Mouse (Mus musculus): Measurements from ENCODE around the gene Rnasel. TPM values are rescaled to one million over a fixed set of nuclear protein-coding genes. Genes with fewer than 3 reads are reported as not detected.

Rnasel gene
- polyA plus RNA-seq, 1 experiment from 2014 or later: 12.4 TPM

DNA sequence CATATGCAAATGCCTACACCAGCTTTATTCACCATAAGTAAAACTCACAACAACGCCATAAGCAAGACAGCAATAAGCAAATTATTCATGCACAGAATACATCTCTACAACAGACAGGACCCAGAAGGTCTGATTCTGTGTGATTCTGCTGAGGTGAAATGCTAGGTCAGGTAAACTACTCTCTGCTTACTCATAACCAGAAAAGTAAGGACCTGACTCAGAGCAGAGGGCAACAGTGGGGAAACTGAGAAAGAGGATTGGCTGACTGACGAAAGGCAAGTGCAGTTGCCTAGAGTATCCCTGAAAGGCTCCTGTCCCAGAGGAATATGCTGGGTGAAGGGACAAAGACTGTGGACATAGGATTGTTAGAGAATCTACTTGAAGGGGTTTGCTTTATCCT lies 36.6 kb upstream of the Rnasel start:
- no peak overlapping the region for H3K4me2 ChIP-seq (replicated peaks)
- WGBS: 90% methylated on average over 2 of the region's 2 CpGs
- no peak for ATAC-seq (ENCODE audit: low FRiP score, low read depth)

DNA sequence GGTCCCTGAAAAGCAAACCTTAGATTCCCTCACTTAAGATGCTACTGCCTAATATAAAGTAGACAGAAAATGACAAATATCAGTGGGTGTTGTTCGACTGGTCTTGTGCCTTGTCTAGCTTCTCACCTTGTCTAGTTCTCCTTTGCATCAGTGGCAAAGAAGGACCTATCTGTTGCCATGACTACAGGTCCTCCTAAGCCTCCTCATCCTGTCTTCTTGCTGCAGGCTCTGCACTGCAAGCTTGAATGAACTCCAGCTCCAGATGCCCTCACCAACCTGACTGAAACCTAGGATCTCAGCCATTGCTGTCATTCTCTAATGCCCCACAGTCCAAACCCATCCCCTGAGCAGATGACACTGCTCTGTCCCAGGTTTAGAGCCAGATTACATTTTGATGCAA lies 31.2 kb upstream of the Rnasel start:
- Histone ChIP-seq H3K4me2 (replicated peaks) (no peak overlapping the region), H3K27ac (no peak overlapping the region), H3K4me3 (no peak overlapping the region), H3K9me3 (no peaks in the 10 kb centered on the region), H3K4me1 (no peaks in the 10 kb centered on the region), H3K27me3 (no peaks in the 10 kb centered on the region), H3K36me3 (no peaks in the 10 kb centered on the region), H3K9ac (no peak overlapping the region)
- no peak for ATAC-seq (ENCODE audit: low FRiP score, low read depth)
- 83% methylated on average over 1 of the region's 1 CpGs for WGBS

More for the DNA sequence above, 36.6 kb upstream of the Rnasel start:
- no peaks in the 10 kb centered on the region for H3K36me3 ChIP-seq
- H3K9ac ChIP-seq: no peak overlapping the region
- H3K27ac ChIP-seq: no peak overlapping the region
- H3K4me1 ChIP-seq: no peaks in the 10 kb centered on the region
- H3K9me3 ChIP-seq: no peaks in the 10 kb centered on the region
- no peak overlapping the region for H3K4me3 ChIP-seq
- no peaks in the 10 kb centered on the region for H3K27me3 ChIP-seq

DNA sequence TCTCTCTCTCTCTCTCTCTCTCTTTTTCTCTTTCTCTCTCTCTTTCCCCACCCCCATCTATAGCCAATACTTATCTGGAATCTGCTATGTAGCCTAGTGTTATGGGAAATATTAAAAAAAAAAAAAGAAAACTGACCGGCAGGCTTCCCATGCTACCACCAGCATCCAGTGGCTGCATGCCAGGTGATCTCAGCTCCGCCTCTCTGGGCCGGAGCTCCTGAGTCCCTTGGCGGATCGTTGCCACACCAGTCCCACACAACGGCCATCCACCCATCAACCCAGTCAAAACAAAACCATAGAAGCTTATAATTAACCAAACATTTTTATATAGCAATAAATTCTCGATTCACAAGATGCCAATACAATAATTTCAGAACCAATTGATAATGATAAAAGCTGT lies 28.3 kb upstream of the Rnasel start:
- Histone ChIP-seq H3K9me3 (no peaks in the 10 kb centered on the region), H3K4me2 (replicated peaks) (no peak overlapping the region), H3K36me3 (no peaks in the 10 kb centered on the region), H3K4me1 (no peaks in the 10 kb centered on the region), H3K27ac (no peak overlapping the region), H3K27me3 (no peaks in the 10 kb centered on the region), H3K9ac (no peak overlapping the region), H3K4me3 (no peak overlapping the region)
- ATAC-seq (ENCODE audit: low FRiP score, low read depth): no peak
- WGBS: 73% methylated on average over 7 of the region's 7 CpGs

DNA sequence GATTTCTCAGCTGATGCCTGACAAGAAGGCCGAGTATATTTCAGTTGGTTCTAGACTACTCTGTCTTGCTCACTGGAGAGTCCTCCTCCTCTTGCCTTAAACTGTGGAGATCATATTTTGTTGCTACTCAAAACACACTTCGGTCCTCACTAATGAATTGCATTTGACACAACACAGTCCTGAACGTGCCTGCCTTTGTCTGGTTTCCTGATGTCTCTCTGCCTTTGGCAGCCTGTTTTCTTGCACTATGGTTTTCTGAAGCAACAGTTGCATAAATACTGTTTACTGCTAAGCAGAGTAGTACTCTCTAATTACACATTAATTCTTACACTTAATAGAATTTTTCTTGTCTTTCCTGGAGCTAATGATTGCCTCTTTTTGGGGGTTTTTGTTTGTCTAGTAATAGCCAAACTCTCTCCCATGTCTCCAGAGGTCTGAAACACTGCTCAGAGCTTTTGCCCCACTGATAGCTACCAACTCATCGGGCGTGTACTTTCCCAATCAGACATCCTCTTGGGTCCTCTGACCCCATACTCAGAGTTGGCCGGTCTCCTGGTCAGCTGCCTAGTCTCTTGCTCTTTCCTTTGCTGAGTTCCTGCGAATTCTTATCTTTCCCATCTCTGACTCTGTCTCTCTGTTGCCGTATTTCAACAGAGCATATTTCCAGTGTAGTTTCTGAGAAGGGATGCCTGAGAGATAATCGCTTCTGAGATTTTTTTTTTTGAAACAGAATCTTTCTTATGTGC lies 27.5 kb upstream of the Rnasel start:
- H3K4me2 ChIP-seq (replicated peaks): no peak overlapping the region
- no peaks in the 10 kb centered on the region for H3K9me3 ChIP-seq
- no peak for ATAC-seq (ENCODE audit: low FRiP score, low read depth)
- H3K4me1 ChIP-seq: no peaks in the 10 kb centered on the region
- H3K27ac ChIP-seq: no peak overlapping the region
- H3K36me3 ChIP-seq: no peaks in the 10 kb centered on the region
- H3K4me3 ChIP-seq: no peak overlapping the region
- WGBS: 87% methylated on average over 9 of the region's 9 CpGs
- no peak overlapping the region for H3K9ac ChIP-seq
- no peaks in the 10 kb centered on the region for H3K27me3 ChIP-seq

DNA sequence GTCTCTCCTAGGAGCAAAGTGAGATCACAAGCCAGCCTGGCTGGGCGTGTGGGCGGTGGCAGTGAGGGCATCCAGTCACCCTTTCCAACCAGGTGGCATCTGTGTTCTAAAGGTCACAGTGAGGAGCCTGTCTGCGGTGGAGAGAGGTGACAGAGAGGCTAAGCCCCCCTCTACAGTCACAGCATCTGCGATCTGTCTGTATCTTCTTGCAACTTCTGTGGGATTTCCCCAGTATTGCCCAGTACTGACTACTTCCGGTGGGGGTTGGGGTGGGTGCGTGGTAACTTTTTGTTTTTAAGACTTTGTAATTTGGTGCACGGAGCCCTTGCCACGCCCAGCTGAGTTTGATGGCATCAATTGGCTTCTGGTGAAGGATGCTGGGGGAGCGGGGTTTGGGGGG lies 25.8 kb upstream of the Rnasel start:
- Histone ChIP-seq H3K27ac (no peak overlapping the region), H3K36me3 (no peaks in the 10 kb centered on the region), H3K27me3 (no peaks in the 10 kb centered on the region), H3K9me3 (no peaks in the 10 kb centered on the region), H3K4me1 (no peaks in the 10 kb centered on the region), H3K4me3 (no peak overlapping the region), H3K4me2 (replicated peaks) (no peak overlapping the region), H3K9ac (no peak overlapping the region)
- WGBS: 76% methylated on average over 9 of the region's 9 CpGs
- no peak for ATAC-seq (ENCODE audit: low FRiP score, low read depth)

DNA sequence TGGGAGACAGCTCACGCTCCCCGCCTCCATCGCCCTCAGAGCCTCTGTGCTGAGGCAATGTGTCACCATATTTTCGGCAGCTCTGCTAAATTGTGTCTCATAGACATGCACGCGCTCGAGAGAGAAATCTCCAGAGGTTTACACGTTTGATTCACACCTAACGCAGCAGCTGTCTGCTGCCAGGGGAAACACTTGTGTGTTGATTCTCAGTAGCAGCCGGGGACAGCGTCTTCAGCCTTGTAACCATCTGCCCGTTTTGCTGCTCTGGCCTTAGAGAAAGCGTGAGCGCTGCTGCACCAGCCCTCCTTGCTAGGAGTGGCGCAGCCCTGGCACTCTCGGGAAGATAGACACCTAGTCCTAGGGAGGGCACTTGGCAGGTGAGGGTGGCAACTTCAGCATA lies 22.6 kb upstream of the Rnasel start:
- no peak overlapping the region for H3K27ac ChIP-seq
- no peak overlapping the region for H3K9ac ChIP-seq
- H3K4me3 ChIP-seq: no peak overlapping the region
- WGBS: 80% methylated on average over 16 of the region's 16 CpGs
- H3K4me2 ChIP-seq (replicated peaks): no peak overlapping the region
- H3K36me3 ChIP-seq: no peaks in the 10 kb centered on the region
- ATAC-seq (ENCODE audit: low FRiP score, low read depth): no peak
- H3K27me3 ChIP-seq: no peaks in the 10 kb centered on the region
- no peaks in the 10 kb centered on the region for H3K4me1 ChIP-seq
- H3K9me3 ChIP-seq: no peaks in the 10 kb centered on the region

DNA sequence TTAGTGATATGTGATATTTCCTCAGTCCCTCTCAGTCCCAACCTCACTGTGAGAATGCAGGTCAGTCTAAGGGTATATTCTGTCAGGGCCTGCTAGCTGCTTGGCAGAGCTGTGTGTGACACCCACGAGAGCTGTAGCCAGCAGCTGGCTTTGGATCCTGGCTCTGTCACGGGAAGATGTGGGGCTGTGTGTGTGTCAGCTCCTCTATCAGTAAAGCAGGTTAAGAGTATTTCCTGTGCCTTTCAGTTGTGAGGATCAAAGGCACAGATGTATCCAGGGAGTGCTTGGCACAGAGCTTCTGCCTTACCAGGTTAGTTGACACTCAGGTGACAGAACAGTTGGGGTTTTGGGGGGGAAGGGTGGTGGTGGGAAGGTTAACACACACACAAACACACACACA lies 19.4 kb upstream of the Rnasel start:
- Histone ChIP-seq H3K27me3 (no peaks in the 10 kb centered on the region), H3K9me3 (no peaks in the 10 kb centered on the region), H3K4me2 (replicated peaks) (no peak overlapping the region), H3K36me3 (no peaks in the 10 kb centered on the region), H3K27ac (no peak overlapping the region), H3K9ac (no peak overlapping the region), H3K4me1 (peaks cover 18% of the 10 kb centered on the region), H3K4me3 (no peak overlapping the region)
- 38% methylated on average over 2 of the region's 2 CpGs for WGBS
- ATAC-seq (ENCODE audit: low FRiP score, low read depth): no peak

DNA sequence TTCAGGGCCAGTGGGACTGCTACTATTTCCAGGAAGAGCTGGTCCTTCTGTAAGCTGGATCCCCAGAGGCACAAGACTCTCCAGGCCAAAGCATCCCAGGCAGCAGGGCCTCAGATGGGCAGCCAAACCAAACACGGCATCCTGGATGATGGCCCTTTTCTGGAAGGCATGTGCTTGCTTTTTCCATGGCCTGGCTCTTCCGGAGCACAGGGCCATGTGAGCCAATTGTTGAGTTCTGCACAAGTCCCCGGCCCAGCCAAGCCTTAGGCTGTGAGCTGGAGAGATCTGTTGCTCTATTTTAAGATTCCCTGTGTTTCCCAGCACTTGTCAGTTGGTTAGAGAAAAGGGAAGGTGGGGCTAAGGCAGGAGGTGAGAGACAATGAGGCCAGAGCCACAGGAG lies 18.6 kb upstream of the Rnasel start:
- Histone ChIP-seq H3K4me3 (no peak overlapping the region), H3K4me1 (peaks cover 18% of the 10 kb centered on the region), H3K9me3 (no peaks in the 10 kb centered on the region), H3K4me2 (replicated peaks) (no peak overlapping the region), H3K36me3 (no peaks in the 10 kb centered on the region), H3K9ac (no peak overlapping the region), H3K27me3 (no peaks in the 10 kb centered on the region), H3K27ac (no peak overlapping the region)
- no peak for ATAC-seq (ENCODE audit: low FRiP score, low read depth)
- WGBS: 58% methylated on average over 3 of the region's 3 CpGs

DNA sequence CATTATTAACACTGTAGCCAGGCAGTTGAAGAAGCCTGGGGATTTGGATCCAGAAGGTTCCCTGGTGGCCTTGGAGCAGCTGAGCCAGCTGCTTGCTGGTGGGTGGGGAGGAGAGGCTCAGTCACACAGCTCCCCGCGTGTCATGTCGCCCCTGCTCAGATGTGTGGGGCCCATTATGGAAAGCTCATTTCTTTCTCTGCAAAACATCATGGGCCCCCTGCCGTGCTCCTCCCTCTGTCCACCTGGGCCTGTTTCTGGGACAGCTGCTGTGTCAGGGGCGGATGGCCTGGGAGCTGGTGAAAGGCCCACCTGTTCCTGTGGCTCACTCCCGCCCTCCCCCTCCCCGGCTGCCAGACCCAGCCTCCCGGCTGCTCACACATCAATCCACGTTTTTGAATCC lies 16.0 kb upstream of the Rnasel start:
- Histone ChIP-seq H3K9ac (no peak overlapping the region), H3K27me3 (peaks cover 5% of the 10 kb centered on the region), H3K9me3 (no peaks in the 10 kb centered on the region), H3K36me3 (no peaks in the 10 kb centered on the region), H3K4me3 (no peak overlapping the region), H3K4me2 (replicated peaks) (no peak overlapping the region), H3K27ac (0 out of 2 replicates have a peak overlapping the region, but pooled peaks have one; percentile 39), H3K4me1 (peaks cover 43% of the 10 kb centered on the region)
- WGBS: 15% methylated on average over 9 of the region's 9 CpGs
- ATAC-seq (ENCODE audit: low FRiP score, low read depth): peak; percentile 70

DNA sequence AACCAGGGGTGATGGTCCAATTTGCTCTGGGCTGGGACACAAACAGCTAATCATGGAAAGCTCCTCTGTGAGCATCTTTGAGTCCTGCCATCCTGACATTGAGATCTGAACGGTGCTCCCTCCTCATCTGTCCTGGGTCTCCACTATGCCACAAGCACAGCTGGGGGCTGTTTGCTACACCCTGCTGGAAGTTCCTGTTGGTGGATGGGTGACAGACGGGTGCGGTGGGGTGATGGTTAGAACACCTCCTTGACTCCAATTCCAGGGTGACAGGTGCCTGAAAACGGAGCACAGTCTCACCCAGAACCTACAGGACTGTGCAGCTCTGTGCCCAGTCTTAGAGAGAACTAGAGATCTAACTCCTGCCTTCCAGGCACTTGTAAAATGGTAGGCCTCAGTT lies 14.4 kb upstream of the Rnasel start:
- no peak overlapping the region for H3K9ac ChIP-seq
- no peak for ATAC-seq (ENCODE audit: low FRiP score, low read depth)
- no peaks in the 10 kb centered on the region for H3K36me3 ChIP-seq
- WGBS: 78% methylated on average over 4 of the region's 4 CpGs
- no peaks in the 10 kb centered on the region for H3K9me3 ChIP-seq
- no peak overlapping the region for H3K27ac ChIP-seq
- peaks cover 19% of the 10 kb centered on the region for H3K27me3 ChIP-seq
- no peak overlapping the region for H3K4me3 ChIP-seq
- no peak overlapping the region for H3K4me2 ChIP-seq (replicated peaks)
- H3K4me1 ChIP-seq: peaks cover 50% of the 10 kb centered on the region

DNA sequence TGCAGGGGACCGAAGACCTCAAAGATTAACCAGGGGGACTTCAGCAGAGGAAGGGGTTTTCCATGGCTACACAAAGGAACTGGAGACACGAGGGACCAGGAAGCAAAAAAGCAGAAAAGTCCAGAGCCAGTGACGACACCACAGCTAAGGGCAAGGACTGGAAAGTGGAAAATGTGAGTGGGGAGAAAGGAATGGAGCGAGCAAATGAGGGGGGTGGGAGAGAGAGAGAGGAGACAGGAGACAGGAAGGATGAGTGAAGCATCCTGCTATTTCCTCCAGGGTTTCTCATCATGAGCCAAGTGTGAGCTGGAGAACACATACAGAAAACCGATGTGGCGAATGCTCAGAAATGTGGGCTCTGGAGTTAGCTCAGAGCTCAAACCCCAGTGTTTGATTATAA lies 13.1 kb upstream of the Rnasel start:
- Histone ChIP-seq H3K27ac (no peak overlapping the region), H3K9me3 (no peaks in the 10 kb centered on the region), H3K4me2 (replicated peaks) (no peak overlapping the region), H3K4me3 (no peak overlapping the region), H3K9ac (no peak overlapping the region), H3K36me3 (no peaks in the 10 kb centered on the region), H3K4me1 (peaks cover 59% of the 10 kb centered on the region), H3K27me3 (peaks cover 23% of the 10 kb centered on the region)
- no peak for ATAC-seq (ENCODE audit: low FRiP score, low read depth)
- 63% methylated on average over 6 of the region's 6 CpGs for WGBS

DNA sequence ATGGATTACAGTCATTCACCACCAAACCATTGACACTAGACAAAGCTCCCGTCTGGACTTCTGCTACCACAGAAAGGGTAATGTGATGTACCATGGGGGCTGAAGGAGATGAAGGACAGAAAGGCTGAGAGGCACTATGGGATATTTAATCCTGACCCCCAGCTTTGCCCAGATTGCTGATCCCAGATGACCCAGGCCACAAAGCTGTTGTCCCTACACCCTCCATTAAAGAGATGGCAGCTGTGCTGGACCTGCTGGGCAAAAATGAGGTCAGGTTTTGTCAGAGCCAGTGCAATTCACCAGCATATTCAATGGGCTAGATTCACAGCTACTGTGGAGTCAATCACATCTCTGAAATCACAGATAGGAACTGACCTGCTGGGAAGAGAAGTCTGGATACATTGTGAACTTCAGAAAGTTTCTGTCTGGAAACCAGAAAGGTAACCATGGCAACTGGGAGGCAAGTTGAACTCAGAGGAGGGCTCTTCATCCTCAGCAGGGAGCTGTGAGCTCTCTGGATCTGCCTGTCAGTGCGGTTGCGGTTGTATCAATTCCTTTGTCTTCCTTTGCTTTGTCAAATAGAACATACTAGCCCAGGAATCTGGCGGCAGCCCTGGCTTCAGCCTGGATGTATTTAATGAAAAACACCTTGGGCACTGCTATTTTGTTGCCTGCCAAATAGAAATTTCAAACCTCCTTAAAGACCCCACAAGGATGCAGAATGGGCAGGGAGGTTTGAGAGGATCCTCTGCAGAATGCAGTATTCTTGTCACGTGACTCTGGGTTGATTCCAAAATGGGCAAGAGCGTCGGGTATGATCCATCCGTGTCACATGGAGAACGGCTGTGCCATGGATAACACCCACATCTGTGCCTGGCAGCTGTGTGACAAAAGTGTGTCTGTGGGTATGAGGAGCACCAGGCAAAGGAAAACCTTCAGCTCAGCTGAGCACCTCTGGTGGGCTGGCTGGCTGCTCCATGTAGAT lies 11.8 kb upstream of the Rnasel start:
- no peaks in the 10 kb centered on the region for H3K36me3 ChIP-seq
- H3K4me2 ChIP-seq (replicated peaks): 0 out of 2 replicates have a peak overlapping the region, but pooled peaks have one; percentile 7
- peak overlapping the region; percentile 33; the same call in 1 of the 2 replicates for H3K27ac ChIP-seq
- ATAC-seq (ENCODE audit: low FRiP score, low read depth): no peak
- 53% methylated on average over 9 of the region's 9 CpGs for WGBS
- no peaks in the 10 kb centered on the region for H3K9me3 ChIP-seq
- peaks cover 29% of the 10 kb centered on the region for H3K27me3 ChIP-seq
- H3K4me1 ChIP-seq: peaks cover 63% of the 10 kb centered on the region
- H3K4me3 ChIP-seq: no peak overlapping the region
- H3K9ac ChIP-seq: no peak overlapping the region
